Mouse (Mus musculus) liver, adult 2 months (tissue): Measurements from ENCODE around the gene Prr18.

Experiments
- CTCF ChIP-seq: fragments of 200-500 bp; IDR thresholded peaks from 2 replicates; pipeline ENCODE4 v1.5.1; 2011; ENCODE audit warnings: low read depth, low read length, control low read depth
- POLR2A ChIP-seq: fragments of 200-500 bp; IDR thresholded peaks from 2 replicates; pipeline ENCODE4 v1.6.1; 2011; ENCODE audit warnings: low read length, control low read depth; ENCODE audit not compliant: insufficient read depth; ENCODE audit errors: extremely low read depth

- no peak for TF ChIP-seq CTCF
- TF ChIP-seq POLR2A, result no peak
These were observed 34.6 kb downstream of the Prr18 start for GRCm38 (mm10) chr17:8371834-8372233.
